Mouse (Mus musculus) neural tube, embryonic 10.5 days (tissue): ENCODE measurements around the gene Tmem242.
"Not testable (repeated sequence)": the region's sequence is repeated elsewhere in the genome, so short reads cannot be mapped to it uniquely, and the experiment has no call there.

ENCODE experiments used
- DNase-seq: peaks from one replicate; pipeline ENCODE4 v3.0.0-alpha.2; 2017; ENCODE audit warnings: low spot score; ENCODE audit errors: extremely low spot score

Gene Tmem242

DNA sequence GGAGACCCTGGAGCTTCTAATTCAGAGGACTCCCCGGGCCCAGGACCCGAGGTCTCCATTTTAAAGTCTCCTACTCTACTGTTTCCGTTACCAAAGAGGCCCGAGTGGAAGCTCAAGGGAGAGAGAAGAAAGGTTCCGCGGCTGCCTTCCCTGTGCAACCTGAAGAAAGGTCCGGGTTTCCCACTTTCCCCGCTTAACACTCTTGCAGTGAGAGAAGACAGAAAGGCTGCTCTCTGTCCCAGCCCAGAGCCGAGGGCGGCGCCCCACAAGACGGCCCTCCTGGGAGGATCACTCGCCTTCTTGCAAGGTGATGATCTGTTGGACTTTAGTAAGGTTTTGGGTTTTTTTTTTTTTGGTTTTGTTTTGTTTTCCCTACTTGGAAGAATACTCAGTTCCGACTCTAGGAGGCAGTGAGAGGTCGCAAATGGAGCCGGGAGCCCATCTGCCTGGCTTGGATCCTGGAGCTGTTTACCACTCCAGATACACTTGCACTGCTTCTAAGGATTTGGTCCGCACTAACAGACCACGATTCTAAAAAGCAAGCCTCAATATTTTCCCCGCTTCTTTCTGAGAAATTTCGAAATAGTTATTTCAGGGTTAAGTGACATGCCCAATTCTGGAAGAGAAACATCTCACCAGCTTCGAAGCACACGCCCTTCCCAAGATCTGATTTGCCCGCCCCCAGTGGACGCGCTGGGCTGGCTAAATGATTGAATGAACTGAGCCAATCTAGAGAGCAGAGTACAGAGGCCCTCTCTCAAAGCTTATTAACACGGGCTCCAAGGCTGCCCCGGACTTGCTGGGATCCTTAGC is at the start of gene Tmem242:
Tmem242 (minus strand) TSS at position 101 of the 813 bp plus-strand sequence.
- DNase-seq = peak; percentile 88

DNA sequence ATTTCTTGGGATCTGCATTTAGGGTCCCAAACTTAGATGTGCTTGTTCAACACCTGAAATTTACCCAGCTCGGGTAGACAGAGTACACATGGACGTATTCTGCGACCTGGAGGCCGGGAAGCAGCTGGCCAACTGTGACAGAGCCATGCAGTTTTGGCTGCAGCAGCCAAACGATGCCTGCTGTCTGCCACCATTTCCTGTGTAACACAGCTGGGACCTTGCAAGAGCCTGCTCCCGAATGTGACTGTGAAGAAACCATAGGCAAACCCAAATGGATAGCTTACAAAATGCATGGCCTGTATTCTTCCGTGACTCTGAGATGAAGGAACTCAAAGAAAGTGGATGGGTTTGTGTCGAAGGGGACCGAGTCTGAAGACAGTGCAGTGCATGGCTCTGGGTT is 48.1 kb upstream of the Tmem242 start:
- no peak for DNase-seq

DNA sequence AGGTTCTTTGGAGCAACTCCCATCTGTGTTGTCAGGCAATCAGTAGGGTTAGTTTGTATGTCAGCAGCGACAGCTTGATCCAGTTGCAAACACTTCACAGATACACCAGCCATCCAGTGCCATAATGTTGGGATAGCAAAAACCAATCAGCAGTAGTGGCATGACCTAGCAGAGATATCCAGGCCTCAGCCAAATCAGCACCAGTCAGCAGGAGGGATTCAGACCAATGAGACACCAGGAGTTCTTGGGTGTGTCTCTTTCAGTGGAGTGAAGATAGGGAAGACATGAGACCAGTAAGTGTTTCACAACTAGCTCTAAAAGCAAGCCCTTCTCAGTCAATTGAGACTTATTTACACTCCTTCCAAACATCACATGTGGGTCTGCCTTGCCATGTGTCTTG is 44.6 kb upstream of the Tmem242 start:
- DNase-seq = no peak

DNA sequence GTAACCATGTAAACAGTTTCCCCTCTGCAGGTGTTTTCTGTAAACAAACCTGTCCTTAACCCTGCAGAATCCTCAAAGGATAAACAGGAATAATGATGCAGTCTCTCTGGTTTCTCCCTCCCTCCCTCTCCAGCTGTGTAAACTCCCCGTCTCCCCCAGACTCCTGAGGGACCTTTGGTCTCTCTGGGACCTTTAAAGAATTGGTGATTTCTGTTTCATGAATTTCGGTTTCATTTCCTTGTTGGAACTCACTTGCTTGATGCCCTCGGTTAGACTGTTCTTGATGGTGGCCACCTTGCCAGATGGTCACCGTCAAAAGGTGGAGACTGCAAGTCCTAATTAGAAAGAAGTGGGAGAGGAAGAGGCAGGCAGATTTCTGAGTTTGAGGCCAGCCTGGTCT is 43.4 kb upstream of the Tmem242 start:
- DNase-seq = no peak

DNA sequence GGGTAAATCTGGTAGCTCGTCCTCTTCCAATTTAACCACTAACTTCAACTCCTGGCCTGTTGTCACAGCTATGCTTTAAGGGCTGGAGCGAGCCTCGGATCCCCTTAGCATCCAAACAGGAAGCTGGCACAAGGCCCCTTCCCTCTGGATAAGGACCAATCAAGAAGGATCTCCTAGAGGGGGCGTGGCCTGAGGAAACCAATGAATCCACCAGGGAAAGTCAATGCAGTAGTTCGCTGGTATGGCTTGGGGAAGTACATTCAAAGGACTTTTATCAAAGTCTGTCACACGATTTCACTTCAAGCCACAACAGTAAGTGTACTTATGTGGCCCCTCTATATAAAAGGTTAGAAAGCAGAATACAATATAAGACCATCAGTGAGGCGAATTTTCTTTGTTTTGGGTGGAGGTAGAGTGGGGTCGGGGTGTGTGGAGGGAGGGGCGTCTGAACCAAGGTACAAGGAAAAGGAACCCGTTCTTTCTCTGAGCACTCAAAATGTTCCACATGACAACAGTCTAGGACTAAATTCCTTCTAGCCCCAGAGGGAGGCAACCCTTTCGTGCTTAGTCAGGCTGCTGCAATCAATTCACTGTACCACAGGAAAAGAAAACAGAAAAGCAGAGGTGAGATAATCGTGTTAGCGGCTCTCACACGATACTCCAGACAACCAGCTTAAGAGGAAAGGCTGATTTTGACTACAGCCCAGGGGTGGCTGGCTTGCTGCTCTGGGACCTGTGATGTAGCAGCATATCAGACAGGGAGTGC is 36.1 kb upstream of the Tmem242 start:
- DNase-seq = no peak

DNA sequence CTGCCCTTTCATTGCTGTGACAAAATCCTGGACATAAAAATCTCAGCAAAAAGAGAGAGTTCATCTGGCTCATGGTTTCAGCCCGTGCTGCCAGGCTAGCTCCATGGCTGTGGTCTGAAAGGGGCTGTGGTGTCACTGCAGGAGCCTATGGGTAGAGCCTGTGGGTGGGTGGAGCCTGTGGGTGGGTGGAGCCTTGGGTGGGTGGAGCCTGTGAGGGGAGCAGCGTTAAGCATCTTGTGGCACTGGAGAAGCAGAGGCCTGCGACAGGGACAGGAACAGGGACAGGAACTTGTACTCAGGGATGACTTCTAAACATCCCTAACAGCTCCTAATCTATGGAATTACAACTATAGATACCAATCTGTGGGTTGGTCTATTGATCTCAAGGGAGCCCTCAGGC is 32.2 kb upstream of the Tmem242 start:
- DNase-seq = no peak

DNA sequence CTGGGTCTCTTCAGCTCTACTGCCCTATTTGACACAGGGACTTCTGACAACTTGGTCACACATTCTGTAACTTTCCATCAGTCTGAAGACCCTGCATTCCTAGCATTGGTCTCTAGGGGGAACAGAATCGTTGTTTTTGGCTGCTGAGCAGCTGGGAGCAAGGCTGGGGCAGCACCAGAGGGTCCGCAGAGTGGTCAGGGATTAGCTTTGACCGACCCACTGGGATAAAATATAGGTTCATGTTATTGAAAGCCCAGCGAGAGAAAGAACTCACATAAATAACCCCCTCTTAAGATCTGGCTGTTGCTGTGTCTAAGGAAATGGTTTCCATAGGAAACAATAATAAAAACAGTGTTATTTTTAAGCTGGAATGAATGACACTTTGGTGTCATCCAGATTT is 27.1 kb upstream of the Tmem242 start:
- DNase-seq = no peak

DNA sequence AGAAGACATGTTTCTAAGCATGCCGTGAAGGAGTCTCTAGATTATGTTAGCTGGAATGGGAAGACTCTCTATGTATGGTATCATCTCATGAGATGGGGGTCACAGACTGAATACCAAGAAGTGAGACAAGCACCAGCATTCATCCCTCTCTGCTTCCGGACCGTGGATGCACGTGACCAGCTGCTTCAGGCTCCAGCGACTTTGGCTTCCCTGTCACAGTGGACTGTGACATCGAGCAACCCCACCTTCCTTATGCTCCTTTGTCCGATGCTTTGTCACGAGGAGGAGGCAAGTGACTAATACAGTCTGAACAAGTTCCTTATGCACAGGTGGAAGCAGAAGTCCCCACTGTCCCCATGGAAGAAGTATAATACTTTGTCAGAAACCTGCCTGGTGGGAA is 26.7 kb upstream of the Tmem242 start:
- no peak for DNase-seq

DNA sequence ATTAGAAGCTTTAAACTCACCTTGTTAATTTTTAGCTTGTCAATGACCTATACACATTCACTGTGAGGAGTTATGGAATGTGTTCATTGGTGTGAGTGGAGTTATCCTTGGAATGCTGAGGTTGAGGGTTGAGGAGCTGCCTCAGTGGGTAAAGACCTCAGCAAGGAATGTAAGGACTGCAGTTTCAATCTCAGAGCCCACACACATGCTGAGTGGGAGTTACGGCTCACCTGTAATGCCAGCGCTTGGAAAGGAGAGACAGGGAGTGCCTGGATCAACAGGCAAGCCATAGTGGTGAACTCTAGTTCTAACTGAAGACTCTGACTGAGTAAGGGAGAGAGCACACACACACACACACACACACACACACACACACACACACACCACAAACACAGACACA is 23.9 kb upstream of the Tmem242 start:
- no peak for DNase-seq

DNA sequence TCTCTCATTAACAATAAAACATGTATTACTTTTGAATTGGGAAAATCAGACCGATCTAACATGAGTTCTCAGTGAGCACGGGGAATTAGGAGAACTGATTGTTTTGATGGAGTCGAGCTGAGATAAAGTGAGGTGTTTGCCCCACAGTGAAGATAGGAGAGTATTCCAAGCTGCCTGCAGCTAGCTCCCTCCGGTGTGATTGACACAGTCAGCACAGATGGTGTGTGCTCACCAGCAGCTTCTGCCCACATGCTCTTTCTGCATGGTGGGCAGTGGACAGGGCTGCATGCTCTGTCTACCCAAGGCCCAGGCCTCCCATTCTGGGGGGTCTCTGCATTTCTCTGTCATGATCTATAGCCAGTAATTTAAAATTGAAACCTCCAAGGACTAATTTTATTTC is 13.6 kb upstream of the Tmem242 start:
- no peak for DNase-seq

DNA sequence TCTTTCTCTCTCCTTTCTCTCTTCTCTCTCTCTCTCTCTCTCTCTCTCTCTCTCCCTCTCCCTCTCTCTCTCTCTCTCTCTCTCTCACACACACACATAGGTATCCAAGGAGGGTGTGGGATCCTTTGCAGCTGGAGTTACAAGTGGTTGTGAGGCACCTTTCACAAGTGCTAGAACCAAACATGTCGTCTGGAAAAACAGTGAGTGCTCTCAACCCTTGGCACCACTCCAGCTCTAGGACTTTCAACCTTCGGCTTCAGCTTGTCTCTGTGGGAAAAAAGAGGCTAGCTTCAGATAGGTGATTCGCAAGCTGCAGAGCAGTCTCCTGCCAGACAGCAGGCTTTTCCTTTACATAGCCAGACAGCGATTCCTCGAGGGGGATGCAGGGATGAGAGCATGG is 3.7 kb upstream of the Tmem242 start:
- DNase-seq = no peak

DNA sequence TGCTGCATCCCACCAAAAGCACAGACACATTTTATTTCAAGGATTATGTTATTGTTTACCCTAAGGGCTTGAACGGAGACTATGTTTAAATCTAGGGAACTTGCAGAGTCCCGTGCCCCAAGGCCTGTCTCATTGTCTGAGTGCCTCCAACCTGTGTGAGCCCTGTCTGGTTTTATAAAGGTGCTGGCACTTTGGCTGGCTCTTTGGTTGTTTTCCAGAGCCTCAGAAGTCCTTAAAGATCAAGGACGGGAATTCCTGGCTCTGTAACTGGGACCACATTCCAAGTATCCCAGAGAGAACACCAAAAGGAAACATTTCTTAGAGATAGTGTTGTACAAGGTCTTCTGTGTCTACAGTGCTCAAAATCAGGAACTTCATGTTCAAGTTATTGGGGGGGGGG is 3.2 kb upstream of the Tmem242 start:
- no peak for DNase-seq

DNA sequence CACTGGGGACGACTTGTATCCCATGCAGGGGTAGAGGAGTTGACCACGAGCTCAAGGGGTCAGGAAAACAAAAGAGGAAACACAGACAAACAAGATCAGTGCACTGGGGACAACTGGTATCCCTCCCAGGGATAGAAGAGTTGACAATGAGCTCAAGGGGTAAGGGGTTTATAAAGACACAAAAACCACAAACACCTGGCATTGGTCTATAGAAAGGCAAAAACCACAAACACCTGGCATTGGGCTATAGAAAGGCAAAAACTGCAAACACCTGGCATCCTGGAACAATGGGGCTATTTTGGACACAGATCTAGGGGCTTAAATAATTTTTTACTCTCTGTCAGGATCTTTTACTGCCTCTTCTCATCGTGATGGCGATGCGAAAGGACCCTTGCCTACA is 2.3 kb upstream of the Tmem242 start:
- DNase-seq = not testable (repeated sequence)

DNA sequence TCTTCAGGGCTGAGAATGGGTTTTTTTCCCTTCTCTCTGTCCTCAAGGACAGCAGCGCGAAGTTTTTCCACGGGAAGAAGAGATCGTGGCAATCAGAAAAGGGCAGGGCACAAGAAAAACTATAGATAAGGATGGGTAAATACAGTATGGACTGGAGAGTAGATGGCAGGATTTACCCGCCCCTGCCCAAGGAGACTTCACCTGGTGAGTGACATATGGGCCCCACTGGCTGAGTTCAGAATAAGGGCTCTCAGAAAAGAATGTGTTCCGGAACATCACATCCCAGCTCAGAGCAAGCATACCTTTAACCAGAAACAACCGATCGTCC is 264 bp downstream of the Tmem242 start:
- no peak for DNase-seq

DNA sequence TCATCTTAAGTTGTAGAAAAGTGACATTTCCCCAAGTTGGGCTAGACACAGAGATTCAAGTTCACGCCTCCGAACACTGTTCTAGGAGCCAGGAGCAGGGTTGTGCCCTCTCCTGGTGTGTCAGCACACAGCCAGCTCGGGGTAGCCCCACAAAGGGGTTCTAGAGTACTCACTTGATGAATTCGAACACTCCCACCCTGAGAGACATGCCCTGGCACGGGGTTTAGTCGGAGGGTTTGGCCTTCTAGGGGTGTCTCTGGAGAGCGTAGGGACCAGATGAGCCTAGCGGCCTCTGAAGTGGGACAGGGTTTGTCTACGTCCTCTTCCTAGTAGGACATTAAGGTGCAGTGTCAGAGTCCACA is 10.3 kb downstream of the Tmem242 start:
- no peak for DNase-seq

DNA sequence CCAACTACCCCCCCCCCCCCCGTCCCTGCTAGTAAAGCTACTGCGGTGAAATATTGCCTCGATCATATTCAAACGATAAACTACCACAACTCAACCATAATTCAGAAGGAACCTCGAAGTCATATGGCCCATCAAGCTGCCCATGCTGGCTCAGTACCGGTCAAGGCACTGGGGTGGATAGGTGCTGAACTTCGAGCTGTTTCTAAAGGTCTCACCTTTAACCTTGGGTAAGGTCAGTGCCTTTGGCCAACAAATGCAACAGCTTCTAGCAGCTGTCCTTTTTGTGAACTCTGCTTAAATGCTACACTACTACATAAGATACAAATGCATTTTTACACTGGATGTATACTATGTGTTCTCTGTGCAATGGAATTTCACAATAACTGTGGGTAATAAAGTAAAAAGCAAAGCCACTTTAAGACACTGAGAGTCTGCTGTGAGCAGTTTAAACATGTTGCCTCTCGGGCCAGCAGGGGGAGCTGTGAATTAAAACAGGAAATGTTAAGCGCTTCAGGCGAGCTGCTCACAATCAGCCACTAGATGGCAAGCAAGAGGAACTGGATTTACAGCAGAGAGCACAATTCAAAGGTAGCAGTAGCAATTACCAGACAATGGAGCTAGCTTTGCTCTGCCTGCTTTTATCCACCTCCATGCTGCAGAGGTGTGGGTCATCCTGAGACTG is 10.8 kb downstream of the Tmem242 start:
- DNase-seq = peak; percentile 86

DNA sequence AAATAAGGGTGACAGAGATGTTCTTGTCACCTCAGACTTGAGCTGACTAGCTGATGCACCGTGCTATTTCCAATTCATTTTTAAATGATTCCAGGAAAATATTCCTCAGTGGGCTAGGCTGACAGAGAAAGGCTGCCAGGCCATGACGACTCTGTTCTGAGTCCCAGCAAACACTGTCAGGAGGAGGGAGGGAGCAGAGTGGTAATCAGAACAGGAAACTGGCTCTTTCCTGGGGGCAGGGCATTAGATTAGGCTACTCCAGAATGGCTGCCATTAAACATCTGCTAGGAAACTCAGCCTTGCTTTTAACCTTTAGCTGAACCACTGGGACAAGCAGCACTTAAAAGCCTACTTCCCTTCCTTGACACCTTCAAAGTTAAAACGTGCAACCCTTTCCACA is 14.9 kb downstream of the Tmem242 start:
- DNase-seq = no peak

DNA sequence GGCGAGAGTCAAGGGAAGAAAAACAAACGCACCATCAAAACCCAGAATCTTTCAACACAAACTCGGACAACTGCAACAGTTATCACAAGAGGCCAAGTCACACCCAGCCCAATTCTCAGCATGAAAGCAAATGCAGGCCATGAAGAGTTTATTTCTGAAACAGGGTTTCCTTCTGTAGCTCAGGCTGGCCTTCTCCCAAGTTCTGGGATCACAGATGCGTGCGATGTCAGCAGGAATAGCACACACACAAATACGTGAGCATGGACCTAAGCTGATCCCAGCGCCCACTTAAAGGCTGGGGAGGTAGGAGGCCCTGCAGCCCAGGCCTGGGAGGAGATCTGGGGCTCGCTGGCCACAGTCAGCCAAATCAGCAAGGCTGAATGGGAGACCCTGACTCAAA is 15.9 kb downstream of the Tmem242 start:
- no peak for DNase-seq

DNA sequence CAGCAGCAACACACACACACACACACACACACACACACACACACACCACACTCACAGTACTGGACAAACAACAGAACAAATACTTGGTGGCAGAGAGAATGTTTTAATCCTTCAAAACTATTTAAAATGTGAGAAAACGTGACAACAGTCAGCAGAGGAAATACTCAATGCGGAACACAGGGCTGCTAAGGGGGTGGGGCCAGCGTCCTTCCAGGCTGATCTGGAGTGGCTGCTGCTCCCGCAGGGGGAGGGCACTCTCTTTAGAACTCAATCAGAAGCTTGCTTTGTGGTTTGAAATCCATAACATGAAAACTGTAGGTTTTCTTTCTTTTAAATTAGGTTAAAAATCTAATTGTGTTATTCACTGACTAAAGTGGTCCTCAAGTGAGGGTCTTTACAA is 18.2 kb downstream of the Tmem242 start:
- DNase-seq = no peak

DNA sequence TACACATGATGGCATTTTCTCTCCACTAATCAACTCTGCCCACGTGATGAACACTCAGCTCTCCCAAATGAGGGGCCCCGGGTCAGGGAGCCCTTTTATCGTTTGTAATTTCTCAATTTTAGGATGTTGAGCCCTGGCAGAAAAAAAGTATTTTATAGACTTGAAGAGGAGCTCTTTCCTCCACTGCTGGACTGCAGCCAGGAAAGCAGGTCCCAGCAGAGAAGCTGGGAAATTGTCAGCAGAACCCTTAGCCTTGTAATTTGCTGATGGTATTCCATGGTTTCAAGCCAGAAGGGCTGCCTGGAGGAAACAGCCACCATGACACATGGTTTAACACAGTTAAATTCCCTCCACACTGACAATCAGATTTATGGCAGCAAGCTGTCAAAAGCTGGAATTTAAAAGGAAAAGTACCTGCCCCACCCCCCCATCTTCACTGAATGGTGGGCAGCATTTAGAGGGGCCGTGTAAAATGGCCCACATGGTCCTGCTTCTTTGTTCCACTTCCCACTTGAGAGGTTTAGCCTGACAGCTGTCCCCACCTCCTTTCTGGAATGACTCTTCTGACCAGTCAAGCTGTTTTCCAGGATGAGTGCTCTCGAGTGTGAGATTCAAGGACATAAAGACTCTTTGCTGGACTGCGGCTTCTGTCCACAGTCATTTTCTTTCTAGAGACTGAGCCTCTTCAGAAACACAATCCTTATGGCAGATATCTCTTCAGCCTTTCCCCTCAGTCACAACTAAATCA is 20.1 kb downstream of the Tmem242 start:
- DNase-seq = no peak

DNA sequence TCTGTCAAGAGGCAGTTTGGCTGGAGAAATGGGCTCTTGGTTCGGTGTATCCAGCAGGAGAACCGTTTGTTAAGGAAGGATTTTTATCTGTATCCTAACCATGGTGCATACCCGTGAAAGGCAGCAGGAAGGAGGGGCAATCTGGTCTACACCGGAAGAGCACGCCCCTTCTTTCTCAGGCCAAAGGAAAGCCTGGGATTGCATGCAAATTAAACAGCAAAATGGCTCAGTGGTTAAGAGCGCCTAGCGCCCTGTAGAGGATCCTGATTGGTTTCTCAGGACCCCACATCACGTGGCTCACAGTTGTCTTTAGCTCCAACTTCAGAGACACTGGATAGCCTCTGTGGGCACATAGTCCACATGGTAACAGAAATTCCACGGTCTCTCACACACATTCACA is 21.0 kb downstream of the Tmem242 start:
- DNase-seq = no peak

DNA sequence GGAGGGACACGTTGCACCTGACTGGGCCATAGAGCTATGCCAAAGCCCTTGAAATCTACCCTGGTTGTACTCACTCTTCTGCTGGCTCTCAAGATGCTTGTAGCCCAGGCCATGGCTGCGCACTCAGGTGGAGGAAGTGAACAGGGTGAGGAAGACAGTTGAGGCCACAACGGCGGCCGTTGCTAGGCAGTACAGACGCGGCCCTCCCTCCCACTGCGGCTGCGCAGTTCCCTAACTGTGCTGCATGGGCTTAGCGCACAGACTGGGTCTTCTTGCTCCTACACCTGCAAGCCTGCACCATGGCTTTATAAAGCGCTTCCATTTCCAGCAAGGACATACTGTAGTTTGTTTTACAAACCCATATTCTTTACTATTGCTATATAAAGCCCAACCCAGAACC is 21.5 kb downstream of the Tmem242 start, which contains the start of gene Ldhal6b:
Ldhal6b (minus strand) TSS at position 223 of the 400 bp plus-strand sequence.
- DNase-seq = no peak
